14 mouse cellular contexts compared by ENCODE assay signal in genomic region chr2:30629860-30630259, GRCm38 (mm10). TPM values are rescaled to one million over a fixed set of nuclear protein-coding genes. Genes with fewer than 3 reads are reported as not detected.
DNase-seq lines count a peak whose midpoint lies in the region; ATAC-seq lines count a peak whose summit lies in the region.
"Had no signal": no experiment of that assay in that cellular context is flagged by ENCODE, and none has a peak within 500 bp of the region (broad histone marks: within the 10 kb centered on the region; RNA-seq: fewer than 3 reads in every experiment).

No protein-coding gene starts in this region.

- WGBS in midbrain, embryonic 10.5 days, result 86% methylated on average over 4 of the region's 4 CpGs
- WGBS in midbrain, embryonic 11.5 days, result 78% methylated on average over 4 of the region's 4 CpGs
- WGBS in hindbrain, embryonic 12.5 days, result 73% methylated on average over 4 of the region's 4 CpGs
- WGBS in midbrain, embryonic 14.5 days, result 67% methylated on average over 4 of the region's 4 CpGs

- no peak for ATAC-seq in midbrain, embryonic 11.5 days (ENCODE audit: low FRiP score)
- peak; percentile 15; the same call in 1 of the 2 replicates for ATAC-seq in hindbrain, embryonic 12.5 days (ENCODE audit: low FRiP score)
- no peak for ATAC-seq in midbrain, embryonic 14.5 days (ENCODE audit: low FRiP score, low TSS enrichment)
- ATAC-seq: inflammation-experienced regulatory T-cells, adult 6 months had no signal

- peaks cover 28% of the 10 kb centered on the region for H3K4me1 ChIP-seq in midbrain, embryonic 10.5 days
- peaks cover 5% of the 10 kb centered on the region; the same call in 1 of the 2 replicates for H3K4me1 ChIP-seq in midbrain, embryonic 11.5 days (ENCODE audit: control insufficient read depth, insufficient read depth, low read length)
- H3K4me1 ChIP-seq in hindbrain, embryonic 12.5 days, result peaks cover 26% of the 10 kb centered on the region
- peaks cover 13% of the 10 kb centered on the region; the same call in 1 of the 2 replicates for H3K4me1 ChIP-seq in midbrain, embryonic 14.5 days (ENCODE audit: control insufficient read depth, insufficient read depth, low read length)

- H3K27me3 ChIP-seq in midbrain, embryonic 10.5 days (ENCODE audit: low read depth, poor library complexity, severe bottlenecking), result no peaks in the 10 kb centered on the region
- H3K27me3 ChIP-seq in midbrain, embryonic 11.5 days (ENCODE audit: control insufficient read depth, insufficient read depth, low read length), result no peaks in the 10 kb centered on the region
- H3K27me3 ChIP-seq in hindbrain, embryonic 12.5 days, result no peaks in the 10 kb centered on the region
- H3K27me3 ChIP-seq in midbrain, embryonic 14.5 days (ENCODE audit: control insufficient read depth, insufficient read depth, low read length), result no peaks in the 10 kb centered on the region

- H3K4me3 ChIP-seq in midbrain, embryonic 10.5 days, result no peak overlapping the region
- H3K4me3 ChIP-seq in midbrain, embryonic 11.5 days (ENCODE audit: low read depth, low read length), result no peak overlapping the region
- no peak overlapping the region for H3K4me3 ChIP-seq in hindbrain, embryonic 12.5 days
- no peak overlapping the region for H3K4me3 ChIP-seq in midbrain, embryonic 14.5 days (replicated peaks; ENCODE audit: low read depth, low read length)

- no peaks in the 10 kb centered on the region for H3K9me3 ChIP-seq in midbrain, embryonic 10.5 days (replicated peaks)
- H3K9me3 ChIP-seq in midbrain, embryonic 11.5 days (ENCODE audit: control insufficient read depth, low read length), result no peaks in the 10 kb centered on the region
- no peaks in the 10 kb centered on the region for H3K9me3 ChIP-seq in hindbrain, embryonic 12.5 days (replicated peaks)
- no peaks in the 10 kb centered on the region for H3K9me3 ChIP-seq in midbrain, embryonic 14.5 days (ENCODE audit: control insufficient read depth, low read length)
- H3K9me3 ChIP-seq: G1E had no signal

- H3K27ac ChIP-seq in midbrain, embryonic 10.5 days (replicated peaks), result peak overlapping the region; percentile 61
- H3K27ac ChIP-seq in midbrain, embryonic 11.5 days (ENCODE audit: low read depth, low read length), result no peak overlapping the region
- peak overlapping the region; percentile 81 for H3K27ac ChIP-seq in hindbrain, embryonic 12.5 days
- peak overlapping the region; percentile 86 for H3K27ac ChIP-seq in midbrain, embryonic 14.5 days (replicated peaks; ENCODE audit: low read depth, low read length)

- H3K36me3 ChIP-seq in midbrain, embryonic 10.5 days, result no peaks in the 10 kb centered on the region
- no peaks in the 10 kb centered on the region for H3K36me3 ChIP-seq in midbrain, embryonic 11.5 days (ENCODE audit: control insufficient read depth, insufficient read depth, low read length)
- no peaks in the 10 kb centered on the region for H3K36me3 ChIP-seq in hindbrain, embryonic 12.5 days
- no peaks in the 10 kb centered on the region for H3K36me3 ChIP-seq in midbrain, embryonic 14.5 days (ENCODE audit: control insufficient read depth, insufficient read depth, low read length)
- H3K36me3 ChIP-seq: G1E had no signal

- H3K9ac ChIP-seq in midbrain, embryonic 11.5 days (ENCODE audit: low read length), result no peak overlapping the region
- peak overlapping the region; percentile 18; the same call in 1 of the 2 replicates for H3K9ac ChIP-seq in hindbrain, embryonic 12.5 days
- no peak overlapping the region for H3K9ac ChIP-seq in midbrain, embryonic 14.5 days (replicated peaks; ENCODE audit: low read length)

- no peak overlapping the region for H3K4me2 ChIP-seq in midbrain, embryonic 11.5 days
- H3K4me2 ChIP-seq in hindbrain, embryonic 12.5 days (replicated peaks), result no peak overlapping the region
- peak overlapping the region; percentile 31 for H3K4me2 ChIP-seq in midbrain, embryonic 14.5 days (ENCODE audit: low read length)

- DNase-seq in midbrain, embryonic 10.5 days (ENCODE audit: low spot score), result no peak
- DNase-seq in midbrain, embryonic 11.5 days (ENCODE audit: low spot score, missing footprints), result no peak
- no peak for DNase-seq in midbrain, embryonic 14.5 days
- no peak for DNase-seq in urinary bladder, postnatal 36 days (ENCODE audit: low spot score in 2 of 2)
- no peak for DNase-seq in thymus, postnatal 25 days
- DNase-seq in T-cell, adult 2 months (ENCODE audit: low spot score), result no peak
- DNase-seq: adrenal gland, postnatal 25 days; cerebellum, adult 9-11 months; gastrocnemius, postnatal 14 days; thymus, postnatal 36 days had no signal

RNA-seq across cellular contexts. Expression of gene Cstad, which starts 35.0 kb away (rescaled TPM):
- polyA plus RNA-seq in midbrain, embryonic 10.5 days (2016; fragmentation: Nextera tagmentation; extraction: Ambion mirVana), result 0.20 and 0.34 TPM in 2 replicates
- polyA plus RNA-seq in midbrain, embryonic 11.5 days (2014; fragmentation: Nextera tagmentation; extraction: Ambion mirVana), result 0.21 and 0.74 TPM in 2 replicates
- 0.45 and 0.89 TPM in 2 replicates for polyA plus RNA-seq in hindbrain, embryonic 12.5 days (2016; fragmentation: Nextera tagmentation; extraction: Ambion mirVana)
- 0.46 and 1.2 TPM in 2 replicates for polyA plus RNA-seq in midbrain, embryonic 14.5 days (2014; fragmentation: Nextera tagmentation; extraction: Ambion mirVana)
- polyA plus RNA-seq: G1E; liver, embryonic 16.5 days had no signal
